Mouse (Mus musculus): ENCODE results near the gene Rbm4b. TPM values are rescaled to one million over a fixed set of nuclear protein-coding genes. Genes with fewer than 3 reads are reported as not detected.
A peak's percentile ranks its signal among the peaks of the same experiment; 100 is the strongest.

Rbm4b gene
- polyA plus RNA-seq, 1 experiment = 7.6 TPM

DNA sequence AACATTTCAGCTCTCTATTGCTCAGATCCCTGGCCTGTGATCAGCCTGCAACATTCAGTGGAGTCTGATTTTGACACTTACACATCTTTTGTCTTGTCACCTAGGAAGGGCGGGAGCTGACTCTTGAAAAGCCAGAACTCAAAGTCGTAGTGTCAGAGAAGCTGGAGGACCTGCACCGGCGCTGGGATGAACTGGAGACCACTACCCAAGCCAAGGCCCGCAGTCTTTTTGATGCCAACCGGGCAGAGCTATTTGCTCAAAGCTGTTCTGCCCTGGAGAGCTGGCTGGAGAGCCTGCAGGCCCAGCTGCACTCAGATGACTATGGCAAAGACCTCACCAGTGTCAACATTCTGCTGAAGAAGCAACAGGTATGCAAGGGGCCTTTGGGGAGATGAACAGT lies 14.1 kb upstream of the Rbm4b start:
- TF ChIP-seq CTCF (IDR thresholded peaks at IDR 0.05; ENCODE audit: insufficient read depth, low read length) = no peak
- no peak for TF ChIP-seq POLR2A (IDR thresholded peaks at IDR 0.05; ENCODE audit: borderline replicate concordance, extremely low read depth, low read depth, low read length)
- WGBS = 89% methylated on average over 6 of the region's 6 CpGs
- Histone ChIP-seq H3K4me3 (replicated peaks; ENCODE audit: extremely low read depth, low read depth, low read length) (no peak overlapping the region), H3K4me1 (ENCODE audit: control insufficient read depth, insufficient read depth, low read length) (no peaks in the 10 kb centered on the region)
- no peak for DNase-seq

DNA sequence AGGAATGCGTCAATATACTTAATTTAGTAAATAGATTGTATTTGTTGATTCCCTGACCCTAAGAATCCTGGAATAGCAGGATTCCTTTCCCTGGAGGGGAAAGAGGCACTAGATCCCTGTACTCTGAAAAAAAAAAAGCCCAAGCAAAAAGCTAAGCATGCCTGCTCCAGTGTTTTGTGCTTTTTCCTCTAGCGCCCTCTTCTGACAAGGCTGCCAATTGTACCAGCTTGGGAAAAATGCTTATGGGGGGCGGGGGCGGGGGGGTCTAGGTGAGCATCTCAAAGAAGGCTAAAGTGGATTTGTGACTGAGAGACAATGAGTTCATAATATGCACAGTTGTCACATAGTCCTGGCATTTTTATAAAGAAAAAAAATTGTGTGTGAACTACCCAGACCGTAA lies 12.8 kb upstream of the Rbm4b start:
- Histone ChIP-seq H3K4me1 (ENCODE audit: control insufficient read depth, insufficient read depth, low read length) (no peaks in the 10 kb centered on the region), H3K4me3 (replicated peaks; ENCODE audit: extremely low read depth, low read depth, low read length) (no peak overlapping the region)
- 44% methylated on average over 5 of the region's 5 CpGs for WGBS
- TF ChIP-seq CTCF (IDR thresholded peaks at IDR 0.05; ENCODE audit: insufficient read depth, low read length) = no peak; the same call in 1 of the 2 replicates
- no peak for TF ChIP-seq POLR2A (IDR thresholded peaks at IDR 0.05; ENCODE audit: borderline replicate concordance, extremely low read depth, low read depth, low read length)
- no peak for DNase-seq

DNA sequence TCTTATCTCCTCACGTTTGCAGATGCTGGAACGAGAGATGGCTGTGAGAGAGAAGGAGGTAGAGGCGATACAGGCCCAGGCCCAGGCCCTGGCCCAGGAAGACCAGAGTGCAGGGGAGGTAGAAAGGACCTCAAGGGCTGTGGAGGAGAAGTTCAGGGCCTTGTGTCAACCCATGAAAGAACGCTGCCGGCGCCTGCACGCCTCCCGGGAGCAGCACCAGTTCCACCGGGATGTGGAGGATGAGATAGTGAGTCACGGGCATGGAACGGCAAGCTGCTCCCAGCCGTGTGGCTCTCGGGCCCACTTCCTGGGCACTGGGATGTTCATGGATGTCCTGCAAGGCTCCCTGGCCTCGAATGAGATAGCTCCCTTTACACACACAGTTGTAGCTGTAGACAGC lies 12.3 kb upstream of the Rbm4b start:
- WGBS = 75% methylated on average over 14 of the region's 14 CpGs
- Histone ChIP-seq H3K4me1 (ENCODE audit: control insufficient read depth, insufficient read depth, low read length) (no peaks in the 10 kb centered on the region), H3K4me3 (replicated peaks; ENCODE audit: extremely low read depth, low read depth, low read length) (no peak overlapping the region)
- no peak for DNase-seq
- TF ChIP-seq CTCF (IDR thresholded peaks at IDR 0.05; ENCODE audit: insufficient read depth, low read length) = no peak
- no peak for TF ChIP-seq POLR2A (IDR thresholded peaks at IDR 0.05; ENCODE audit: borderline replicate concordance, extremely low read depth, low read depth, low read length)

DNA sequence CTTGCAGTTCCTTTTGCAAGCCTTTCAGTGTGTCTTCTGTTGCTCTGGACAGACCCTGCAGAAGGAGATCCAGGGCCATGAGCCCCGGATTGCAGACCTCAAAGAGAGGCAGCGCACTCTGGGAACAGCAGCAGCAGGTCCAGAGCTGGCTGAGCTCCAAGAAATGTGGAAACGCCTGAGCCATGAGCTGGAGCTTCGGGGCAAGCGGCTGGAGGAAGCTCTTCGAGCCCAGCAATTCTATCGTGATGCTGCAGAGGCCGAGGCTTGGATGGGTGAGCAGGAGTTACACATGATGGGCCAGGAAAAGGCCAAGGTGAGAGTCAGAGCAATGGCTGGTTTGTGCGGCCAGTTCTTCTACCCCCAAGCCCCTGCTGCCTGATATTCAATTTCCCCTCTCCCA lies 11.2 kb upstream of the Rbm4b start:
- WGBS = 50% methylated on average over 9 of the region's 9 CpGs
- TF ChIP-seq CTCF (IDR thresholded peaks at IDR 0.05; ENCODE audit: insufficient read depth, low read length) = no peak
- TF ChIP-seq POLR2A (IDR thresholded peaks at IDR 0.05; ENCODE audit: borderline replicate concordance, extremely low read depth, low read depth, low read length) = no peak
- no peak for DNase-seq
- Histone ChIP-seq H3K4me1 (ENCODE audit: control insufficient read depth, insufficient read depth, low read length) (no peaks in the 10 kb centered on the region), H3K4me3 (replicated peaks; ENCODE audit: extremely low read depth, low read depth, low read length) (no peak overlapping the region)

DNA sequence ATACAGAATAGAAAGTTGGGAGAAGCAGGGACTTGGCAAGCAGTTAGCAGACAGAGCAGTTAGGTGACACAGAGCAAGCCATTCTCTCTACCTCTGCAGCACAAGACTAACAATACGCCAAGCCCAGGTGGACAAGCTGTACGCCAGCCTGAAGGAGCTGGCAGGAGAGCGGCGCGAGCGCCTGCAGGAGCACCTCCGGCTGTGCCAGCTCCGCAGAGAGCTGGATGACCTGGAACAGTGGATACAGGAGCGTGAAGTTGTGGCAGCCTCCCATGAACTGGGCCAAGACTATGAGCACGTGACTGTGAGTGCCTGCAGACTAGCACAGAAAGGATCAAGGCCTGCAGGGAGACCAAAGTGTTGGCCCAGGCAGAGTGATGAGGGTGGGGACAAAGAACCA lies 10.6 kb upstream of the Rbm4b start:
- TF ChIP-seq POLR2A (IDR thresholded peaks at IDR 0.05; ENCODE audit: borderline replicate concordance, extremely low read depth, low read depth, low read length) = no peak
- no peak for TF ChIP-seq CTCF (IDR thresholded peaks at IDR 0.05; ENCODE audit: insufficient read depth, low read length)
- DNase-seq = no peak

DNA sequence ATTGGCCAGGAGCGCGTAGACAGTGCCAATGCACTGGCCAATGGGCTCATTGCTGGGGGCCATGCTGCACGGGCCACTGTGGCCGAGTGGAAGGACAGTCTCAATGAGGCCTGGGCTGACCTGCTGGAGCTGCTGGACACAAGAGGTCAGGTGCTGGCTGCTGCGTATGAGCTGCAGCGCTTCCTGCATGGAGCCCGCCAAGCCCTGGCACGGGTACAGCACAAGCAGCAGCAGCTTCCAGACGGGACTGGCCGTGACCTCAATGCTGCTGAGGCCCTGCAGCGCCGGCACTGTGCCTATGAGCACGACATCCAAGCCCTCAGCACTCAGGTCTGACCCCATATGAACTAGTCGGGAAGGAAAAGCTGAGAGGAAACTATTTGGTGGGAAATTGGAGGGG lies 9.7 kb upstream of the Rbm4b start:
- Histone ChIP-seq H3K4me1 (ENCODE audit: control insufficient read depth, insufficient read depth, low read length) (no peaks in the 10 kb centered on the region), H3K4me3 (replicated peaks; ENCODE audit: extremely low read depth, low read depth, low read length) (no peak overlapping the region)
- no peak for TF ChIP-seq POLR2A (IDR thresholded peaks at IDR 0.05; ENCODE audit: borderline replicate concordance, extremely low read depth, low read depth, low read length)
- TF ChIP-seq CTCF (IDR thresholded peaks at IDR 0.05; ENCODE audit: insufficient read depth, low read length) = no peak
- 66% methylated on average over 14 of the region's 14 CpGs for WGBS
- DNase-seq = no peak

More for the DNA sequence above, 10.6 kb upstream of the Rbm4b start:
- Histone ChIP-seq H3K4me1 (ENCODE audit: control insufficient read depth, insufficient read depth, low read length) (no peaks in the 10 kb centered on the region), H3K4me3 (replicated peaks; ENCODE audit: extremely low read depth, low read depth, low read length) (no peak overlapping the region)
- WGBS = 91% methylated on average over 10 of the region's 10 CpGs

DNA sequence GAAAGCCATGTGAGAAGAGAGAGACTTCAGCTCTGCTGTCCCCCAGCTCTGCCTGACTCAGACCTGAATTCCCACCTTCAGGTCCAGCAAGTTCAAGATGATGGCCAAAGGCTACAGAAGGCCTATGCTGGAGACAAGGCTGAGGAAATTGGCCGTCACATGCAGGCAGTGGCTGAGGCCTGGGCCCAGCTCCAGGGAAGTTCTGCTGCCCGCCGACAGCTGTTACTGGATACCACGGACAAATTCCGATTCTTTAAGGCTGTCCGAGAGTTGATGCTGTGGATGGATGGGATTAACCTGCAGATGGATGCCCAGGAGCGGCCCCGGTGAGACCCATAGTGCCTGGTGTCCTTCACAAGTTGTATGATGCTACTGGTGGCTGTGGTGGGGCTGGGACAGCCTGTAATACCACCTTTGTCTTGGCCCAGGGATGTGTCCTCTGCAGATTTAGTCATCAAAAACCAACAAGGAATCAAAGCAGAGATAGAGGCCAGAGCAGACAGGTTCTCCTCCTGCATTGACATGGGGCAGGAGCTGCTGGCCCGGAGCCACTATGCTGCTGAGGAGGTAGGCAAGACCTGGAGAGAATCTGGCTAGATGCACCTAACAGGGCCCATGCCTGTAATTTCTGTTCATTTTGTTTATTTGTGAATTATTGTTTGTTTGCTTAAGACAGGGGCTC lies 8.5 kb upstream of the Rbm4b start:
- no peaks in the 10 kb centered on the region for H3K4me1 ChIP-seq (ENCODE audit: control insufficient read depth, insufficient read depth, low read length)
- 89% methylated on average over 9 of the region's 9 CpGs for WGBS
- no peak for DNase-seq
- H3K4me3 ChIP-seq (replicated peaks; ENCODE audit: extremely low read depth, low read depth, low read length) = no peak overlapping the region
- TF ChIP-seq POLR2A (IDR thresholded peaks at IDR 0.05; ENCODE audit: borderline replicate concordance, extremely low read depth, low read depth, low read length) (no peak), CTCF (IDR thresholded peaks at IDR 0.05; ENCODE audit: insufficient read depth, low read length) (no peak)

DNA sequence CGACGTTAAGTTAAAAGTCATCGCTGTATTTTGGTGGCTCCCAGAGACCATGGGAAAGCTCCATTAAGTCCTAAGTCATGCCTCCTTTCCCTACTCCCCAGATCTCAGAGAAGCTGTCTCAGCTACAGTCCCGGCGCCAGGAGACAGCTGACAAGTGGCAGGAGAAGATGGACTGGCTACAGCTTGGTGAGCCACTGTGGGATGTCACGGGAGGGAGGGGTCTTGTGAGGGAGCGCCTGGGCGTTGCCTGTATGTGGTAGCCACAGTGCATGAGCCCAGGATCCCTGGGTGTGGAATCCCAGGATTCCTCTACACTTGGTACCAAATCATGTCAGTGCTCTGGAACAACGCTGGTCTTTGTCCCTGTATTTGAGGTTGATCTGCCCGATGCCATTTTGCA lies 7.8 kb upstream of the Rbm4b start:
- no peak for DNase-seq
- WGBS = 78% methylated on average over 10 of the region's 10 CpGs
- no peaks in the 10 kb centered on the region for H3K4me1 ChIP-seq (ENCODE audit: control insufficient read depth, insufficient read depth, low read length)
- H3K4me3 ChIP-seq (replicated peaks; ENCODE audit: extremely low read depth, low read depth, low read length) = no peak overlapping the region
- TF ChIP-seq POLR2A (IDR thresholded peaks at IDR 0.05; ENCODE audit: borderline replicate concordance, extremely low read depth, low read depth, low read length) (no peak), CTCF (IDR thresholded peaks at IDR 0.05; ENCODE audit: insufficient read depth, low read length) (no peak)

DNA sequence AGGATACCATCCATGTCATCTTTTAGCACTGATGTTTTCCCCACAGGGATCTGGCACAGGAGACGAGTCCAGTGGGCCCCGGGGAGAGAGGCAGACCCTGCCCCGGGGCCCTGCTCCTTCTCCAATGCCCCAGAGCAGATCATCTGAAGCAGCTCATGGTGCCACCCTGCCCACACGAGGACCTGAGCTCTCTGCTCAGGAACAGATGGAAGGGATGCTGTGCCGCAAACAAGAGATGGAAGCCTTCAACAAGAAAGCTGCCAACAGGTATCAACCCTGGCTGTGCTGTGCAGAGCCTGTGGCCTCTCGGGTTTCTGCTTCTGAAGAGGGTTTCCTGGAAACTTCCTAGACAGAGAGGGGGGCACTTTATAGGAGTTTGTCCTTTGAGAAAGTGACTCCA lies 6.3 kb upstream of the Rbm4b start:
- Histone ChIP-seq H3K4me3 (replicated peaks; ENCODE audit: extremely low read depth, low read depth, low read length) (no peak overlapping the region), H3K4me1 (ENCODE audit: control insufficient read depth, insufficient read depth, low read length) (no peaks in the 10 kb centered on the region)
- DNase-seq = no peak
- no peak for TF ChIP-seq POLR2A (IDR thresholded peaks at IDR 0.05; ENCODE audit: borderline replicate concordance, extremely low read depth, low read depth, low read length)
- TF ChIP-seq CTCF (IDR thresholded peaks at IDR 0.05; ENCODE audit: insufficient read depth, low read length) = no peak
- 86% methylated on average over 6 of the region's 6 CpGs for WGBS

DNA sequence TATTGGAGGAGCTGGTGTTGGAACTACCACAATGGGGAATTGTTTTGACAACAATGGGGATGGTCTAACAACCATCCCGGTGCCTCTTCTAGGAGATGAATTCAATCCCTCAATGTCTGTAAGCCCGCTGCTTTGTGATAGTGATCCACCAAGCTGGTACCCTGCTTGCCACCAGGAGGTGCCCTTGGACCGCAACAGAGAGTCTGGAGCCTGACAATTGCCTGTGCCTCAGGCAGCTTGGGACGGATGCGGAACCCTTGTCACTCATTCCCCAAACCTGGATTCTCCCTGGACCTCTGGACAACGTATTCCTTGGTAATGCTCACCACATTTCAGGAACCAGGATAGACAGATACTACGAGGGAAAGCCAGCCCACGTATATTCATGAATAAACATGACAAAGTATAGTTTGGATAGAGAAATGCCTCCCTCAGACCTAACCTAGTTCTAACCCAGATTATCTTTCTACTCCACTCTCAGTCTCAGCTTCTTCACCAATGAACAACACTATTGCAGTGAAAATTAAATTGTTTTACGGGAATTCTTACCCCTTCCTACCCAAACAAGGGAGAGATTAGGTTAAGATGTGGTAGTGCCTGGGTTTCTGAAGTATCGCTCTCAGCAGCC lies 618 bp upstream of the Rbm4b start:
- DNase-seq = peak; percentile 89
- TF ChIP-seq POLR2A (IDR thresholded peaks at IDR 0.05; ENCODE audit: borderline replicate concordance, extremely low read depth, low read depth, low read length) = peak; percentile 55; the same call in 1 of the 2 replicates
- TF ChIP-seq CTCF (IDR thresholded peaks at IDR 0.05; ENCODE audit: insufficient read depth, low read length) = peak; percentile 98
- Histone ChIP-seq H3K4me1 (ENCODE audit: control insufficient read depth, insufficient read depth, low read length) (no peaks in the 10 kb centered on the region; the same call in 1 of the 2 replicates), H3K4me3 (replicated peaks; ENCODE audit: extremely low read depth, low read depth, low read length) (peak overlapping the region; percentile 78)
- under 1% methylated on average over 10 of the region's 10 CpGs for WGBS
